Mouse (Mus musculus) splenic B cell, adult 2 months (primary cell): ENCODE results near the gene Eif4a1.

ENCODE experiments used
- DNase-seq: peaks from one replicate; pipeline ENCODE4 v3.0.0-alpha.2; 2011; ENCODE audit warnings: low read depth, low spot score
- H3K27me3 ChIP-seq: 2 replicates; pipeline ENCODE4 v1.6.1; 2012; ENCODE audit warnings: mild to moderate bottlenecking, low read length, moderate library complexity, mixed read lengths; ENCODE audit not compliant: control insufficient read depth, poor library complexity, insufficient read depth, severe bottlenecking
- H3K36me3 ChIP-seq: 2 replicates; pipeline ENCODE4 v1.6.1; 2012; ENCODE audit warnings: mild to moderate bottlenecking, low read length, moderate library complexity, mixed read lengths; ENCODE audit not compliant: control insufficient read depth, poor library complexity, insufficient read depth, severe bottlenecking

Eif4a1 gene

DNA sequence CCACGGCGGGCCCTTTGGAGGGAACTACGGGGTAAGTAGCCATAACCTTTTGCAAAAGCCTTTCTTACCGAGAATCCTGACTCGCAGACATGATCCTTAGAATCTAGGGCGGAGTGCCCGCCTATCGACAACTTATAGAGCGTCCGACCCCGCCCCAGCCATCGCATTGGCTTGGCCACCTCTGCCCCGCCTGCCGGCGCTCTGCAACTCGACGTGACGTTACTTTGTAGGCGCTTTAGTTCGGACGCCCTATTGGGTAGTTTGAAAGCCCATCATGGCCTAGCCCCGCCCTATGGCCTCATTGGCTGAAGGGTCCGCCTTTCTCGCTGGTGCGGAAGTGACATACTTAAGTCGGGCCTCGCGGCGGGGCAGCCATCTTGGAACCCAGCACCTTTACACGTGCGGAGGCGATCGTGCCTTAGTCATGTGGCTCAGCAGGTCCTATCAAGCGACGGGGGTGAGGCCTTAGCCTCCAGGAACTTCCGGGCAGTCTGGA lies at the start of gene Eif4a1:
TSS of gene Eif4a1 (minus strand) at position 213 of the 496 bp plus-strand sequence.
- DNase-seq, result peak; percentile 100
- H3K27me3 ChIP-seq, result no peaks in the 10 kb centered on the region
- H3K36me3 ChIP-seq, result peaks cover 20% of the 10 kb centered on the region

DNA sequence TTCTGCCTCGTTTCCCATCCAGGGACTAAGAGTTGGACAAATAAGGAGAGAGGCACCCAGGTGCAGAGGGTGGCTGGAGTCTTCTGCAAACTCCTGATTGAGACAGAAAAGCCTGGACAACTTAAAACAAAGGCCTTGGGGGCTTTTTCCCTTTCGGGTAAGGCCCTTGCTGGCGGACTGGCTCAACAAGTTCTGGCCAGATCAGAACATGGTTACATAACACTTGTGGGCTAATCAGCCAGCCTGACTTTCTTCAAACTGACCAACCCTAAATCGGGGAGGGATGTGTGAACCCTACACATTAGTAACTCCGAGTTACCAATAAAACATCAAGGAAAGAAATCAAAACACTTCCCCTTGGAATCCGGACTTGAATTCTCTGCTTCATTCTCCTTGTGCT lies 48.6 kb upstream of the Eif4a1 start:
- DNase-seq, result no peak
- Histone ChIP-seq H3K27me3 (no peaks in the 10 kb centered on the region), H3K36me3 (no peaks in the 10 kb centered on the region)

DNA sequence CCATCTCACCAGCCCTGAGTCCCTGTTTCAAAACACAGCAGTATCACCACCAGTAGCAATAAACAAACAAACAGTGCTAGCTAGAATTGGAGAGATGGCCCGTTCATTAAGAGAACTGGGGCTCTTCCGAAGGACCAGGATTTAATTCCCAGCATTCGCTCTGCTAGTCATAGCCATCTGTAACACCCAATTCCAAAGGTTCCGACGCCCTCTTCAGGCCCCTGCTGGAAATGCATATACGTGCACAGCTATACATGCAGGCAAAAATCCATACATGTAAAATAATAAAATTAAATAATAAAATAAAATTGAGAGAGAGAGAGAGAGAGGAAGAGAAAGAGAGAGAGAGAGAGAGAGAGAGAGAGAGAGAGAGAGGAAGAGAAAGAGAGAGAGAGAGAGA lies 47.2 kb upstream of the Eif4a1 start:
- H3K36me3 ChIP-seq, result no peaks in the 10 kb centered on the region
- H3K27me3 ChIP-seq, result no peaks in the 10 kb centered on the region
- no peak for DNase-seq

DNA sequence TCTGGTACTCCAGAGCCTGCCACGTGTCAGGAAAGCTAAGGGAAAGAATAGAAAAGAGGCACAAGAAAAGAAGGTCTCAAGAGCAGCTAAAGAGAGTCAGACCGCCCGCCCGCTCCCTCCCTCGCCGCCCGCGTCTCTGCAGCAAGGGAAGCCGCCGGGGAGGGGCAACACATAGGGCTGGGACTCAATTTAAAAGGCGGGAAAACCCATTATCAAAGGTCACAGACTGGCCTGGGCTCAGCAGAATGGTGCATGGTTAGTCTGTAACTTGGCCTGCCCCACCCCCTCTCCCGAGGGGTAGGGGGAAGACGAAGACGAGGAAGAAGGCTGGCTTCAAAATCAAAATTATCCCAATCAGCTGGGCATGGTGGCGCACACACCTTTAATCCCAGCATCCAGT lies 46.4 kb upstream of the Eif4a1 start:
- H3K27me3 ChIP-seq, result no peaks in the 10 kb centered on the region

DNA sequence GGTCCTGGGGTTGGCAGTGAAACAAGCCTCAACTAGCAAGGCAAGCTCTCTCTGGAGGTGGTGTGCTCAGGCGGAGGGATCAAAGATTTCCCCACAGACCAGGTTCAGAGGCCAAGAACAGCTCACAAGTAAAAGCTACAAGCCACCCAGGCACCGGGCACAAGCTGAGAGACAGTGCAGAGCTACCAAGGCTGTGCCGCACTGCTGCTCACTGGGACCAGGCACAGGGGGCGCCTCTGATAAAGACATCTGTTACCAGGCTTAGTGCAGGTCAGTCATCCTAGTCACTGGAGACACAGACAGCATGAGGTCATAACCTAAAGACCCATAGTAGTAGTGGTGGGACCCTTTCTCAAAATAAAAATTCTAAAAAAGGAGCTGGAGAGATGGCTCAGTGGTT lies 44.7 kb upstream of the Eif4a1 start:
- no peak for DNase-seq
- Histone ChIP-seq H3K36me3 (no peaks in the 10 kb centered on the region), H3K27me3 (no peaks in the 10 kb centered on the region)

More for the DNA sequence above, 46.4 kb upstream of the Eif4a1 start:
- H3K36me3 ChIP-seq, result no peaks in the 10 kb centered on the region
- no peak for DNase-seq

DNA sequence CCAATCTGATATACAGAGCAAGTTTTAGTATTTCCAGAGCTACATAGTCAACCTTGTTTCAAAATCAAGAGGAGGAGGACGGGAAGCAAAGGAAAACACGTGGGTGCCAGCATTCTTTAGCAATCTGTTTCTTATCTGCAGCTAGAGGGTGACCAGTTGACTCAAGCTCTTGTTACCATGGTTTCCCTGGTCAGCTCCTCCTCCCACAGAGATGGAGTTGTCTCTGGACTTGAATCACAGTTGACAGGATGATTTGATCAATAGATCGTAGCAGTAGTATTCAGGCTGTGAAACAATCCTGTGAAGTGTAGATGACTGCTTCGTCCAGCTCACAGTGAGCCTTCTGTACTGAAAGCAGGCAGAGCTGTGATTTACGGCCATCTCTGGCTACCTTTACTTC lies 43.7 kb upstream of the Eif4a1 start:
- Histone ChIP-seq H3K36me3 (no peaks in the 10 kb centered on the region), H3K27me3 (no peaks in the 10 kb centered on the region)
- DNase-seq, result no peak

DNA sequence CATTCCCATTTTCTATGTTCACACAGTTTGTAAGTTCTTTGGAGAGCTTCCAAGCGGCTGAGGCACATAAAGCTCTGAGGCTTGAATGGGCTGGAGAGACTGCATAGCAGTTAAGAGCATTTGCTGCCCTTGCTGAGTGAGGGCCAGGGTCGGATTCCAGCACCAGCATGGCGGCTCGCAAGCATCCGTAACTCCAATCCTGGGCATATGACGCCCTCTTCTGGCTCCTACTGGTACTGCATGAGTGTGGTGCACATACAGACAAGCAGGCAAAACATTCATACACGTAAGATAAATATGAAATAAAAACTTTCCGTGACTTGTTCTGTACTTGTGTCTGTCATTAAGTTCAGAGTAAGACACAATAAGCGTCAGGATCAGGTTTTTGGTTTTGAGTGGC lies 43.3 kb upstream of the Eif4a1 start:
- DNase-seq, result peak; percentile 39
- Histone ChIP-seq H3K36me3 (no peaks in the 10 kb centered on the region), H3K27me3 (no peaks in the 10 kb centered on the region)

DNA sequence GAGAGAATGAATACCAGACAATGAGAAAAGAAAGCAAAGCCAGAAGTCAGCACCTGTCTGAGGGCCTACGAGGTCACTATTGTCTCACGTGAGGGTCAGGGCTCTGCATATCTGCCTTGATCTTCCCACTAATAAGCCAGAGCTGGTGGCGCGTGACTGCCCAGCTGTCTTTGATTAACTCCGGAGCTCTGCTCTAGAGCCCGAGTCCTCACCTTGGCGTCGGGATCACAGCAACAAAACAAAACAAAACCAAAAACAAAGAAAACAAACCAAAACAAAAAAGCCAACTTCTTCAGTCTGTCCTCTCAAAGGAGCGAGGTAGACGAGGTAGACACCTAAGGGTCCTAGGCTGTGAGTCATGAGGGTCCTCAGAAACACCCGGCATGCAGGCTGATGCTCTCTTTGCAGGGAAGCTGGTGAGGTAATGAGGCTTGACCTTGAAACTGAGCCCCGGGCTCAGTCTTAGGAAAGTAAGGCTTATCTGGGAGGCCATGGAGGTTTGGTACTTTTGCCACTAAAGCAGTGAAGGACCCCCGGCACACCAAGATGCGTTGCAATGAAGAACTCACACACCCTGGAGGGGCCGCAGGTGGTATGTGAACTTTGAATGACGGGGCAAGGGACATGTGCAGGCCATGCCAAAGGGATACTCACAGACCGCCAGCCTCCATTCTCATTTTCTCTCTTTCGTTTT lies 42.6 kb upstream of the Eif4a1 start:
- no peaks in the 10 kb centered on the region for H3K27me3 ChIP-seq
- no peak for DNase-seq
- no peaks in the 10 kb centered on the region for H3K36me3 ChIP-seq

DNA sequence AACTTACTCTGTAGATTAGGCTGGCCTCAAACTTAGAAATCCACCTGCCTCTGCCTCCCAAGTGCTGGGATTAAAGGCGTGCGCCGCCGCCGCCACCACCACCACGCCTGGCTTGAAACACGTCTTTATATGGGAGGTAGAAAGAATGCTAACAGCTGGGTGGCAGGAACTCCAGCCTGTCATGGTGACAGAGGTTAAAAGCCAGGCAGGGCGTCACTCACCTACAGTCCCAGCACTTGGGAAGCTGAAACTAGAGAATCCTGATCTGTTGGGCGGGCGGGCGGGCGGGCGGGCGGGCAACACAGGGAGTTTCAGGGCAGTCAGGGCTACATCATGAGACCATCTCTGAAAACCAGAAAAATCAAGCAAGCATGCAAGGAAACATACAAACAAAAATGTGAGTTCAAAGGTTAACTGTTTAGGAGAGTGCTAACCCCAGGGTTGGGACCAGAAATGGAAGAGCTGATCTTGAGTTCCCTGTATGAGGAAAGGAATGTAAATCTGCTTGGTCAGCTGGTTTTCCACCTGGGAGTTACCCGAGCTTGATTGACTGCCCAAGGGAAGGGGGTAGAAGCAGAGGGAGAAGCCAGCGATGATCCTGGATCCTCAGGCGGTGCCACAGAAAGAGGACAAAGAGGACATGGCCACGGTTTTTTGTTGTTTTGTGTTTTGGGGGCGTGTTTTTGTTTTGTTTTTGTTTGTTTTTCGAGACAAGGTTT lies 40.9 kb upstream of the Eif4a1 start:
- DNase-seq, result no peak
- H3K36me3 ChIP-seq, result no peaks in the 10 kb centered on the region
- H3K27me3 ChIP-seq, result no peaks in the 10 kb centered on the region

DNA sequence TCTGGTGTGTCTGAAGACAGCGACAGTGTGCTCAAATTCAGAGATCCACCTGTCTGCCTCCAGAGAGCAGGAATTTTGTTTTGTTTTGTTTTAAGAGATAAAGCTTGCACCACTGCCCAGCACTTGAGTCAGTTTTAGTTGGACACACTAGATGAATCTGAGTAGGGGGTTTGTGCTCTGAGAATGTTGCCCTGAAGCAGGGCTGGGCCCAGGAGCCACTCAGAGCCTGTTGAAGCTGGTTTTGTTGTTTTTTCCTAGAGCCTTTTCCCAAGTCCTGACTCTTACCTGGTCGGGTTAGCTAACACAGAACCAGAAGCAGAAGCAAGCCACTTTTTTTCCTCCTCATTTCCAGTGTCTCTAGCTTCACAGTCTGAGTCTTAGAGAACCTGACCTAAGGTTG lies 38.9 kb upstream of the Eif4a1 start:
- Histone ChIP-seq H3K36me3 (no peaks in the 10 kb centered on the region), H3K27me3 (no peaks in the 10 kb centered on the region)
- no peak for DNase-seq

DNA sequence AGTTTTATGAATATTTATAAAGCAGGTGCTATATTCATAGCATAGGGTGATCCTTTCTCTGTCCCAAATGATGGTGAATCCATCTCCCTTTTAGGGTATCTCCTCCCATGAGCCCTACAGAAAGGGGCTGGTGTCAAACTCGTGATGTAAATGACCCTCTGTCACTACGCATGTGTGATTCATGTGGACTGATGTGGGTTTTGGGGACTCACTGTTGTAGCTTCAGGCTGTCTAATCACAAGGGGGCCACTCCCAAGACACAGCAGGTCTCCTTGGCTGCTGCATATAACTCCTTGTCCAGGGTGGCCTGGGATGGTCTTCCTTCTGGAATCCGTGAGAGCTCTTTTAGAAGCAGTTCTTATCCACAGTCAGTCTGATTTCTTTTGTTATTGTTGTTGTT lies 38.2 kb upstream of the Eif4a1 start:
- Histone ChIP-seq H3K27me3 (no peaks in the 10 kb centered on the region), H3K36me3 (no peaks in the 10 kb centered on the region)
- DNase-seq, result no peak

DNA sequence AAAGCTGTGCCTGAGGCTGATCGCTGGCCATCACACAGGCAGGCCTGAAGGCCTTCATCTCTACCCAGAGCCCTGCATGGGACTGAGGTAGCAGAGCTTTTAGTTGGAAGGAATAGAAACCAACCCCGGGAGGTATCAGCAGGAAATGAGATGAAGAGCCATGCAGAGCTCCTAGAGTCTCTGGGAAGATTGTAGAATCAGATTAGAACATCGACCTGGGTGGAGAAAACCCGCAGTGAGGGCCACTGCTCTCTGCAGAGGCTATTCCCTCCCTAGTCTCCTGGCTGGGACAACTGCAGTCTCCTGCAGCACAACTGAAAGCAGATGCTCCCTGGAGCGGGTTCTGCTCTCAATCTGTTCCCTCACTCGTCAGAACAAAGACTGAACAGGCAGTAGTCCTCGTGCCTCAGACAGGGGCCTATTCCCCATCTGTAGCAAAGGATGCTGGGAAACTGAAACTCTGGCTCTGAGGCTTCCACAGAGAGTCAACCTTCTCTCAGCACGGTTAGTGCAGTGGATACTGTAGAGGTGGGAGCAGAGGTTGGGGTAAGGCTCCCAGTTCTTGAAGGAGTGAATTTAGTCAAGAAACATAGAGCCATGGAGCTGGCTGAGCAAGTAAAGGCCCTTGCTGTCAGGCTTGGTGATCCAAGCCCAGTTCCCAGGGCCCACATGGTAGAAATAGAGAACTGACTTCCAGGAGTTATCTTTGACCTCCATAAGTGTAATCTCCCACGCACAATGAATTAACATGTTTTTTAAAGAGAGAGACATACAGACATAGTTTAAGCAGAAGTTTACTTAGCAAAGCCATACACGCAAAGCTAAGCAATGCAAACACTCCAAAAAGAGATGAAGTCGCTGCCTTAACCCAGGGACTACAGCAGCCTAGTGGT lies 37.6 kb upstream of the Eif4a1 start:
- no peak for DNase-seq
- Histone ChIP-seq H3K36me3 (no peaks in the 10 kb centered on the region), H3K27me3 (no peaks in the 10 kb centered on the region)

DNA sequence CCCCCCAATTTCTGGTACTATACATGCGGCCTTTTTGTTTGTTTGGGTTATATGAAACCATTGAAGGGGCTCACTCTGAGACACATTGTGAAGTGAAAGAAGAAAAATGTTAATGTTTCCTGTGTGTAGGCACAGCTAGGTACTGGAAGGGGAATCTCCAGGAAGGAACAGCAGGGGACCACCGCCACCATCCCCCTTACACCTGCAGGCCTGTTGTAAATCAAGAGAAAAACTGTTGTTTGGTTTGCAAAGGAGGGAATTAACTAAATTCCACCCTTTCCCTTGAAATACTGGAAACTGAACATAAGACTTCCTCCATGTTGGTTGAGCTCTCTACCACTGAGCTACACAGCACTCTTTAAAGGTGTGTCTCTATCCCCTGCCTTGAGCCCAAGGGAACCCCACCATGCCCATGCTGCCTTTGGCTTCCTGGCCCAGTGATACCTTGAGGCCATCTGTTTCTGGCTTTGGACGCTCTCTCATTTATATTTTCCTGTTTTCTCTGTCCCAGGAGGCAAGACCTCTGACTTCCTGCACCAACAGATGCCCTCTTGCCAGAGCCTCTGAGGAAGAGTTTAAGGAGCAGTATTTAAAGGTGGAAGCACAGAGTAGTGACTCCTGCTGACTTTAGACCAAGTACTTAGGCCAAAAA lies 36.5 kb upstream of the Eif4a1 start:
- DNase-seq, result no peak
- no peaks in the 10 kb centered on the region for H3K36me3 ChIP-seq
- no peaks in the 10 kb centered on the region for H3K27me3 ChIP-seq

DNA sequence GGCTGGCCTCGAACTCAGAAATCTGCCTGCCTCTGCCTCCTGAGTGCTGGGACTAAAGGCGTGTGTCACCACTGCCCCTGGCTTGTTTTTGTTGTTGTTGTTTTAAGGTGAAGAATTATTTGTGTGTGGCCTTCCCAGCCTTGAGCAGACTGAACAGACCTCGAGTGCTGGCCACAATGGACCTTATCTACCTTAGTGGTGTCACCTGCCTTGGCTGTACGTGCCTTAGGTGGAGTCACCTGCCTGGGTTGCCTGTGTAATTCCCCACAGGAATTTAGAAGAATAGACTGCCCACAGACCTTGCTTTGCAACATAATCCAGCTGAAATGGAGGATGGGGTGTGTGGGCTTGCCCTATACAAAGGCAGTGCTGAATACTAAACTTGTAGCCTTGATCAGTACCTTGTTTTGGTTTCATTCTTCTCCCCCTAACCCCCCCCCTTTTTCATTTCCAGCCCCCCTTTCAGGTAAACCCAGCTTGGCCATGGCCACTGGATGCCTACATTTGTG lies 35.7 kb upstream of the Eif4a1 start:
- DNase-seq, result no peak
- no peaks in the 10 kb centered on the region for H3K27me3 ChIP-seq
- no peaks in the 10 kb centered on the region for H3K36me3 ChIP-seq
